Mouse (Mus musculus): ENCODE measurements around the gene Mybph. TPM values are rescaled to one million over a fixed set of nuclear protein-coding genes. Genes with fewer than 3 reads are reported as not detected.

Gene Mybph
- total RNA-seq, 2 experiments from 2014 or later: 0.13 TPM; not detected in 1

DNA sequence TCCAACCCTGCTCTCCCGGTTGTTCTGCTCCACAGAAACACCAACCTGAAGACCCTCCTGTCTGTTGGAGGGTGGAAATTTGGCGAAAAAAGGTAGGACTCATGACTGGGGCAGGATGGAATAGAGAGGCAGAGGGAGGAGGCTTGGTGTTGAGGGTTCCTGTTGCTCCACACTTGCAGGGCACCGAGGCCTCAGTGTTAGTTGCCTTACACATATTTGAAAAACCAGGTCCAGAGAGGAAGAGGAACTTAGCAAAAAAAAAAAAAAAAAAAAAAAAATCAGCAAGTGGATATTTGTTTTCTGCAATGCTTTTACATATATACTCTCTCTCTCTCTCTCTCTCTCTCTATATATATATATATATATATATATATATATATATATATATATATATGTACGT, 9.2 kb upstream of the Mybph start:
- no peak for DNase-seq

DNA sequence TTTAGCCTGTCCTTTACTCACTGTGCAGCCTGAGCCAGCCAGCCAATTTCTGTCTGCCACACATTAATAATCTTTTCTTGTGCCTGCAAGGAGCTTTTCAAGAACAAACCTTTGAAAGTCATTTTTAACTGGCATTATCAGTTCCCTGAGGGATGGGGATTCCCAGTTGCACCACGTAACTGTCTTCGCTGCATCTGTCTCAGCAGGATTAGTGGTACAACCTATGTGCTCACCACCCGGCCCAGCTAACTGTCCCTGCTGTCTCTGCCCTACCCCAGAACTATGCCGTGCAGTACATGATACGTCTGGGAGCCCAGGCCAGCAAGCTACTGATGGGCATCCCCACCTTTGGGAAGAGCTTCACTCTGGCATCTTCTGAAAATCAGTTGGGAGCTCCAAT, 5.0 kb upstream of the Mybph start:
- no peak for DNase-seq

DNA sequence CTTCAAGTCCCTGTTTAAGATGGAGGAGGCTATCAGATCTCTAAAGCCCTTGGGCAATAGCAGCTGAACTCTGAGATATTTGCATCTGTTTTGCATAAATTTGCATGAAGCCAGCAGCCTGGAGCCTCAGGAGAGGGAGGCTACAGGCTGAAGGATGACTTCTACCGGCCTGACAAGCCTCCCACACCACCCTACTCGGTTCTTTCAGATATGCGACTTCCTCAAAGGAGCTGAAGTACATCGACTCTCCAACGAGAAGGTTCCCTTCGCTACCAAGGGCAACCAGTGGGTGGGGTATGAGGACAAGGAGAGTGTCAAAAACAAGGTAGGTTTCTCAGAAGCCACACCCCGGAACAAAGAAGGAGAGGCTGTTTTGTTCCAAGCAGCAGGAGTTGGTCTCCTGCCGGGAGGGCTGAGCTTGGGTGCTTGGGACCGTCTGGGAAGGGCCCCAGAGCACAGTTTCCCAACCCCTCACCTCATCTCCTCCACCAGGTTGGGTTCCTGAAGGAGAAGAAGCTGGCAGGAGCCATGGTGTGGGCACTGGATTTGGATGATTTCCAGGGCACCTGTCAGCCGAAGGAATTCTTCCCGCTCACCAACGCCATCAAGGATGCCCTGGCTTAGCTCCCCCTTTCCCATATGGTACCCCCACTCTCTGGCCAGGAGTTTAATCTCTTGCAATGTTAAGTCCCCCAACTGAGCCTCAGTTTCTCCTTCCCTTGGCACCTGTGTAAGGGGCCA, 4.1 kb upstream of the Mybph start:
- DNase-seq: no peak

GRCm38 (mm10) chr1:134191192-134191591, 2.1 kb upstream of the Mybph start:
- peak in 1 of 2 experiments; percentile 20 for DNase-seq

- no peak for DNase-seq
Measured at GRCm38 (mm10) chr1:134192024-134192423, 1.2 kb upstream of the Mybph start.

- DNase-seq: peak; percentile 61 to 79
Measured at GRCm38 (mm10) chr1:134193674-134194197, 488 bp downstream of the Mybph start.

GRCm38 (mm10) chr1:134194298-134195022, 1.2 kb downstream of the Mybph start:
- peak in 1 of 2 experiments; percentile 49 for DNase-seq

- no peak for DNase-seq
Measured at GRCm38 (mm10) chr1:134195117-134195516, 1.9 kb downstream of the Mybph start.

DNA sequence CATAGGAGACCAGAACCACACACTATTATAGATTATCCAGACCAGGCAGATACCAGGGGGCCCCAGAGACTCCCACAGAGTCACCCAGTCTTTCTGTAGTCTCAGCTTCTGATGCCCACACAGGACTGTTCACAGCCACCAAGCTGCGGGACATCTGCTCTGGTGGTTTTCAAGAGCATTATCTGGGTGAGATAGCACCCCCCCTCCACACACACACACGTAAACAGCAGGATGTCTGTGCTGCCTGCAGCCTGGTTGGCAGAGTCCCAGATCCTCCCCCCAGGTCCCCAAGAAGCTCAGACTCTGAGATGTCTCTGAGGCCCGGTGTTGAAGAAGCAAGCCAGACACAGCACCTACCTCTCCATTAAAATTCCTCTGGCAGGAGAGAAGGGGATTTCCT, 2.3 kb downstream of the Mybph start:
- no peak for DNase-seq

DNA sequence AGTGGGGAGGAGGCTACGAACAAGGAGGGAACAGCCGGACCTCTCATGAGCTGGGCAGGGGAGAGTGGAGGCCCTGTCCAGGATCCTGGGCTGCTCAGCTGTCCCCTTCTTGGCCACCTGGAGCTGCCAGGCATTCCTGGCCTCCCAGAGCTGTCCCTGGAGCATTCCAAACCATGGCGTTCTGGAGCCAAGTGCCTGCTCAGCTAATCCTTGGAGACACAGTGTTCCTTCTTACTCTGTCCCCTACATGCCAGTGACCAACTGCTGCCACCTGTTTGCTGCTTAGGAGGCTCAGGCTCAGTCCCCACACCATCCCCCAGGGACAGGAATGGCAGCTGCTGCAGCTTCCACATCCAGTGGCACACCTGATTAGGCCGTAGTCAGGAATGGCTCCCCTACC, 2.7 kb downstream of the Mybph start:
- DNase-seq: no peak

DNA sequence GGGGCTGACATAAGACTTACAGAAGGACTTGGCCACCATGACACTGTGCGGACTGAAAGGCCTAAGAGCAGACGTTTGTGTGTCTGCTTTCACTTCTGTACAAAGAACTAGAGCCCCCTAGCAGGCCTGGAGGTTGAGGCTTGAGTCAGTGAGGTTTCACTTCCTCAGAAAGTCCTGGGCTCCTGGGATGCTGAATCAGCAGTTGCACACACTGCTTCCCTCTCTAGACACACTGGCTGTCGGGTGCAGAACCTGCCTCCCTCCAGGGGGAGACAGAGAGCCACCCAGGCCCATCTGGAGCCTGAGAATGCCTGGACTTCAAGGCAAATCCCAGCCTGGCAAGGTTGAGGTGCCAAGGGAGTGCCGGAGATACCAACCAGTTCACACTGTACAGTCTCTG, 3.1 kb downstream of the Mybph start:
- peak; percentile 89 to 92 for DNase-seq

DNA sequence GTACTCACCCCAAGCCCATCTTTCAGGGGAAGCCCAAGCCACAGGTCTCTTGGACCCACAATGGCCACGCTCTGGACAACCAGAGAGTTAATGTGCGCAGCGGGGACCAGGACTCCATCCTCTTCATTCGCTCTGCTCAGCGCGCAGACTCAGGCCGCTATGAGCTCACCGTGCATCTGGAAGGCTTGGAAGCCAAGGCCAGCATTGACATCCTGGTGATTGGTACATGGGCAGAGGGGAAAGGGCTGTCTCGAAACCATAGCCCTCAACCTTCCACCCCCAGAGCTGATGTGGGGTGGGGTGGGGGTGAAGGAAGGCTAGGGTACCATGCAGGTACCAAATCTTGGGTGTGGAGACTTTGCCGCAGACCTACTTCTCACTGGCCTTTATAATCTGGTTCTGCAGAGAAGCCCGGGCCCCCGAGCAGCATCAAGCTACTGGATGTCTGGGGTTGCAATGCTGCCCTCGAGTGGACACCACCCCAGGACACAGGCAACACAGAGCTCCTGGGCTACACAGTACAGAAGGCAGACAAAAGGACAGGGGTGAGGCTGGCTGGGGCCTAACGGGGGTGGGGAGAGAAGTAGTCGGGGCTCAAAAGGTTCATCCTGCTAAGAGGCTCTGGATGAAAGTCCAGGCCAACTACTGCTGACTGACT, 4.2 kb downstream of the Mybph start:
- DNase-seq: peak in 1 of 2 experiments; percentile 24

DNA sequence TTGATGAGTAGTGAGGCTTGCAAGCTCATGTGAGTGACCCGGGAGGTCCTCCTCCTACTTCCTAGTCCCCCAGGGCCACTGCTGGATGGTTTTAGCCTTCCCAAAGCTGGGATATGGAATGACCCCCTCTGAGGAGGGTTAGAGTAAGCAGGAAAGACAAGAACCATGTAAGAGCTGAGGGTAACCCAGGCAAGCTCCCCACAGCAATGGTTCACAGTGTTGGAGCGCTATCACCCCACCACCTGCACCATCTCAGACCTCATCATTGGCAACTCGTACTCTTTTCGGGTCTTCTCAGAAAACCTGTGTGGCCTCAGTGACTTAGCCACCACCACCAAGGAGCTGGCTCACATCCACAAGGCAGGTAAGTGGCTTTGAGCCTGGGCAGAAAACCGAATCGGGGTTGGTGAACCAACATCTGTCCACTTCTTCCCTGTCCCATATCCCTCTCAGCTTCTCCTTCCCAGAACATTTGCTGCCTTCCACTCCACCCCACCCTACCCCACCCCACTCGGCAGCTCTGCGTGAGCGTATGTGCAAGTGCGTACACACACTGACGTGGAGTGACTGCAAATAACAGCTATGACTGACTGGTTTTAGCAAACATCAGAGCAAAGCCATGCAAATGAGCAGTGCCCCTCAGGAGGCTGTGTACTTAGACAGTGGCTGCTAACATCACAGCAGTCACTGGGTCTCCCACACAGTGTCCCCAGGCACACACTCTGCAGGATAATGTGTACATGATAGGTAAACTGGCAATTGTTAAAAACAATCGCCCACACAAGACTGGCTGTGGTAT, 5.1 kb downstream of the Mybph start:
- no peak for DNase-seq

- DNase-seq: no peak
Measured at GRCm38 (mm10) chr1:134200481-134200880, 7.2 kb downstream of the Mybph start.

DNA sequence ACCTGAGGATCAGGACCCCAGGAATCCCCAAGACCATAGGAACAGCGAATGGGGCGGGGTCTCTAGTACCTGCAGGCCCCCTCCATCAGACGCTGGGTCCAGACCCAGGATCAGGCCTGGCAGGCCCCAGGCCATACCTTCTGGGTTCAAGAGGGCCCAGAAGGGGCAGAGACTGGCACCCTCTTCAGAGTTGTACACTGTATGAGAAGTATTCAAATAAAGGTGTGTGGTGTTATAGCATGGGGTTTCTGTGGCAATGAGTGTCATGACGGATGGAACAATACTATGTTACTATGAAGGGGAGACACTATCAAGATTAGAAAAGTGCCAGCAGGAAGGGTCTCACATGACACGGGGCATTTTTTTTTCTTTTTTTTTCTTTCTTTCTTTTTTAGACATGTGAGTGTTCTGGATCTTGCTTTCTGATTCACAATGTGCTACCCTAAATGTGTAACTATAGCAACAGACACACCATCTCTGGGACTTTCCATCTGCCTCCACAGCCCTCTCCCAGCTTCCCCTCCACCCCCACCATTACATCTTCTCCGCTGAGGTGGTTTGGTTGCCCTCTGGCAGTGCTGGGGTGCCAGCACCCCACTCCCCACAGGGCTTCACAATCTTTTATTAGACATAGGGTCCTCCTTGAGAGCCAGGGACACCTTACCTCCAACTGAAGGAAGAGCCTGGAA, 7.9 kb downstream of the Mybph start:
- DNase-seq: no peak

GRCm38 (mm10) chr1:134201751-134202420, 8.6 kb downstream of the Mybph start:
- peak; percentile 55 to 77 for DNase-seq

DNA sequence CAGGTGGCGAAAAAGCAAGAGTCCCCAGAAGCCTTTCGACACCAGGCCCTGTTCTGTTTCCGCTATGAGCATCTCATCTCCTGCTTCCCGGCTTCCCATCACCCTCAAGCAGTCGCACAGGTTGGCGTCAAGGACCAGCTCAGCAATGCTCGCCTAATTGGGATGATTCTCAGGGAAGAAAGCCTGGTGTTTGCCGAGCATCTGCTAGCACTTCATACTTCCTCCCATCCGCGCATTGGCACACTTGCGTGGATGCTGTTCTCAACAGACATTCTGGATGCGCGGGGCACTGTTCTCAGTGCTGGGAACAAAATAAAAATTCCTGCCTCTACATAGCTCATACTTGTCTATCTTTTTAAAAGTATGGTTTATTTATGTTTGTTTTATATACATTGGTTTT, 11.0 kb downstream of the Mybph start:
- no peak for DNase-seq

- peak; percentile 62 to 70 for DNase-seq
Measured at GRCm38 (mm10) chr1:134205296-134206018, 12.2 kb downstream of the Mybph start.

GRCm38 (mm10) chr1:134206085-134206484, 12.8 kb downstream of the Mybph start:
- DNase-seq: no peak

- no peak for DNase-seq
Measured at GRCm38 (mm10) chr1:134210179-134210755, 17.0 kb downstream of the Mybph start.

All from adrenal gland, postnatal 36 days (tissue).